Mouse (Mus musculus) thymus, adult 18-20 months (tissue): Measurements from ENCODE around the gene Skap2.

ENCODE experiments used
- DNase-seq, 2 experiments: peaks; one replicate each; pipeline ENCODE4 v3.0.0; 2022; ENCODE audit warnings: mixed read lengths in 2 of 2

Gene Skap2

DNA sequence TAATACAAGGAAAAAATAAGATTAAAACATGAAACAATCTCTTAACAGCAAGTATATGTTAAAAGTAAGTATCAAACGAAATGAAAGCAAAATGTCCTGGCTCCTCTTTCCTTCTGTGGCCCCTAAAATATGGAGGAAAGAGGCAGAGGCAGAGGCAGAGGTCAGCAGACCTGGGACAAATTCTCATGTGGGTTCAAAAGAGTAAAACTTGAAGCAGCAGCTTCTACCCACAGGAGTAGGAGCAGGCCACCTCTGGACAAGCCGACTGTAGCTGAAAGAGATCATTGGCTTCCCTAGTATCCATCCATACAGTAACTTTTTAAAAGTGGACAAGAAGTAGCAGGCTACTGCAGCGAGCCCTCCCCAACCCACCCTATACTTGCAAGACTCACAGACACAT lies 7.4 kb downstream of the Skap2 start:
- no peak for DNase-seq

DNA sequence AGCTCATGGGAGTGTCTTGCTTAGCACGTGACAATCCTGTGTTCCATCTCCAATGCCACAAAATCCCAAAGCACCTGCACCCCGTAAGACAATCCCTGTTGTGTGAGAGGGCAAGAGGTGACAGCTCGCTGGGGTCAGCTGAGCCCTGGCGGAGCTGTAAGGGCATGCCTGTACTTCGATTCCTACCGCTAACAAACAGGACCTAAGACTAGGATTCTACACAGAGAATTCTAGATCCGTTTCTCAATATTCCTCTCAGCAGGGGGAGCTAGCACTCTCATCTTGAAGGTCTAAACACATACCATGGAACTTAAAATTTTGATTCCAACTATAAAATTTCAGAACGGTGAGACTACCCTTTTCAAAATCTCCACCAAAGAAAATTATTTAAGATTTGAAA lies 9.7 kb downstream of the Skap2 start:
- DNase-seq, result no peak

DNA sequence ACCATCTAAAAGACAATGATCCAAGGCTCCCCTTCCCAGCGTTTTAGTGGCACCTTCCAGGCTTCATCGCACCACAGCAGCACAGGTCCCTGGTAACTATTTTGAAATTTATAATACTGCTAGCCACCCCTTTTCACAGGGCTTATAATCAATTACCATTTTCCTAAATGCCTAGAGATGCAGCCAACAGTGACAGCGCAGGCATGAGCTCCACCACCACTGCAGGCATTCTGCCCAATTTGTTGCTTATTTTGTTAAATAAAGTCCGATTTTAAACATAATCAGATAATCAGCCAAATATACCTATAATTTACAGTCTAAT lies 13.2 kb downstream of the Skap2 start:
- no peak for DNase-seq

DNA sequence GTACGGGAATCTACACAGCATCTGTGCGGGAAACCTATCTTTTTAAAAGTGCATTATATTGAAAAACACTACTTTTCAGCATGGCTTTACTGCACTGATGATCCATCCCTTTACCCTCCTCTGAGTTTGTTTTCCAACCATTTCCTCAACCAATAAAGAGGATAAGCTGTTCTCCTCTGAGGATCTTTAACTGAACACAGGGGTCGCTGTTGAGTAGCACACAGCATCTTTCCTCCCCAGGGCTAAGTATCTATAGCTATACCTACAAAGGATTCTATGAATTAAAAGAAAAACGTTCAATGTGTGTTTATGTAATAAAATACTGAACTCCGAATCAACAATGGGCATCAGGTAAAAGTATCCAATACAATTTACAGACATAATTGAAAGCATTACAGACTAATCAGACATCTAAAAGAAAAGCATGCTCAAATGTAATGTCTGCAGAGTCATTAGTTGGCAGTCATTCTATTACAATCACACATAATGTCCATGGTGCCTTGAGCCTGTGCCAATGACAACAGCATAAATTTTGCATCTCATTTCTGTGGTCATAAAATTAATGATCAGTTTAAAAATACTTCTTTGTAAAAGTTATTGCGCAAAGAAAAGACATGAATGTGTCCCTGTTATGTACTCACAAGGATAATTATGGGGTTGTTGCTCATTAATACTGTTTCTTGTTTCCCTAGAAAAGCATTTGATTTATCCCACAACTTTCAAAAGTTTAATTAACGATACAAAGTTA lies 13.8 kb downstream of the Skap2 start:
- DNase-seq, result no peak

DNA sequence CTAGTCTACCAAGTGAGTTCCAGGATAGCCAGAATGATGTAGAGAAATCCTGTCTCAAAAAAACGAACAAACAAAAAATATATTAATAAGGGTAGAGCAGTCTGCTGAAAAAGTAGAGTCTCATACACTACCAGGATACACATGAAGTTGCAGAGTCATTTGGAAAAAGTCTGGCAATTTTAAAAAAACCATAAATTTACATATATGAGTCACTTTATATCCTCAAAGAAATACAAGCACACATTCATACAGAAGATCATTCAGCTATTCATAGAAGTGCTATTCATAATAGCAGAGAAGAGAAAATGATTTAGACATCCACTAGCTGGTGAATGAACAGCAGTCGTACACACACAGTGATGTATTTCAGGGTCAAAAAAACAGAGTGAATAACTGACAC lies 24.4 kb downstream of the Skap2 start:
- no peak for DNase-seq

DNA sequence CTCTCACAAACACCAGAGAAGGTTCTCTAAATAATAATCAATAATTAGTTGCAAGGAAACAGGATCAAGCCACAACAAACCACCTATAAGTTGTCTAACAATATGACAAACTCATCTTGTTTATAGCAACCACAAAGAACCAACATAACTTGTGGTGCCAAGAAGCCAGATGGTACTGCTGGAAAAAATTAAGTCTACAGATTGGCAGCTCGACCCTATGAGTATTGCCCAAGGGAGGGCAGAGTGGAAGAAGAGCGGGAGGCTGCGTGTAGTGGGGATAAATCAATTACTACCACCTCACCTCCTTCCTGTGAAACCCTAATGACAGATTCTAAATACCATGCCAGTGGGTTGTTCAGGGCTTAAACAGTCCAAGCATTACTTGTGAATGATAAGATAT lies 34.7 kb downstream of the Skap2 start:
- no peak for DNase-seq

DNA sequence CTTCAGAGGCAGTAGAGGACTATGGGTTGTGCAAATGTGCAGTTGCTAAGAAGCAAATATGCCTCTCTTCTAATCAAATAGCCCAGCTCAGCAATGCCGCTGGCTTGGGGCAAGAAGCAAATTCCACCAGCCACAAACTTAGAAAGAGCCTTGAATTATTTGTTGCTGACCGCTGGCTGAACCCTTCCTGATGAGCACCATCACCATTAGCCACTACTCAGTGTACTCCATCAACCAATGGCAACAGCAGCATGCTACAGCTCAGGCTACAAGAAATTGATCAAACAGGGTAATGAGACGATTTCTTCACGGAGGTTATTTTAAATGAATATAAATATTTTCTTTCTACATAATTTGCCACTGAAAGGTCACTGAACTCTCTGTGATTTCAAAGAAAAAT lies 36.6 kb downstream of the Skap2 start:
- no peak for DNase-seq

DNA sequence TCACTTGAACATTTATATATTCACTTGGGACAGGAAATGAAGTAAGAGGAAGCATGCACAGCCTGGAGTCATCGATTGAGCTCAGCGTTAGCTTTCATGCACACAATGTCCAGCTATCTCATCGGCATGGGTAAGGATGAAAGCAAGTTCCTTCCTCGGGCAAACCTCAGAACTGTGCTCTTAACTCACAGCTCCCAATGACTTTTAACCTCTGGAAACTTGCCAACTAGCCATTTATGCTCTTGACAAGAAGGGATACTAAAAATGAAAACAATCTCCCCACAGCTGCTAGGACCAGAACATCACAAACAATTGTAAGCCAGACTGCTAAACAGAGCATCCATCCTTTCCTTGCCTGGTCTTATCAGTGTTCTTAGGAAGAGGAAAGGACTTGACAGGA lies 53.4 kb downstream of the Skap2 start:
- DNase-seq, result no peak

DNA sequence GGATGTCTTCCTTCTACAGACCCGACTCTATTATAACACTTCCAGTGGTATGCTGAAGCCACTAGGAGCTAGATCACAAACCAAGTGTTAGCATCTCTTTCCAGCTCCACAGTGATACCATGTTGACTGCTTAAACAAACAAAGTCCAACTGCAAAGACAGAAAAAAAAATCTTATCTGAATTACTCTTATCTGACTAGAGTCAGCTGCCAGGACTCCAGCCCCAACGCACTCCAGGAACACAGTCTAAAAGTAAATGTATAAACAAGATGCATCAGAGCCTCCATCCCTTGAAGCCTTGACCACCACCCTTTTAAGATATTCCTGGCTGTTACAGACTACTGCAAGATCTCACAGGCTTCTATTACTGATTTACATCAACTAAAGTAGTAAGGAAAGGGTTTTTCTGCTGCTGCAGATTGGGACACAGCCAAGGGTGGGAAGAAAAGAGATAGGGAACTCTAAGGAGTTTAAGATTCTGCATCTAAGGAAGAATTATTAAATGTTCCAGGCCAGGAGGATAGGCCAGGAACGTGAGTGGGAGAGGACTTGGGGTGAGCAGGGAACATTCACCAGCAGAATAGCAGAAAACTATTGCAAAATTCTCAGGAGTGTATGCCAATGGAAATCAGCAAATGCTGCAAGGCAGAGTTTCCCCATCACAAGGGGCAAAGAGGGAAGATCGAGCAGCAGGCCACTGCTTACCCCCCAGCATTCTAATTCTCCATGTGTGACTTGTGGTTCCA lies 56.1 kb downstream of the Skap2 start:
- no peak for DNase-seq

DNA sequence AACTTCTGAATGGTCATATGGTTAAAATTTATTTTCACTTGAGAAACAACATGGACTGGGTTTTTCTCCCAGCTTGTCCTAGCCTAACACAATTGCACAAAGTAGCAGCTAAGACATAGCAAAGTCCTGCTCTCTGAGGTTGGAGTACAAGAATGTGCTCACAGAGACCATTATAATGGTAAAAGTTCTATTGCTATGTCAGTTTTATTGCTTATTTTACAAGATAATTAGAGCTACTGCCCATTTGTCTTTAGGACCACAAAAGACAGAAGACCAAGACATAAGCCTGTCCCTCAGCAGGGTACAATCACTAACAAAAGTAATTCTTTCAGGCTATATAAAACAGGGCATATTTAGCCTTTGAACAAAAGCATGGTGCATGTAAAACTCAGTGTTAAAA lies 64.7 kb downstream of the Skap2 start:
- no peak for DNase-seq

DNA sequence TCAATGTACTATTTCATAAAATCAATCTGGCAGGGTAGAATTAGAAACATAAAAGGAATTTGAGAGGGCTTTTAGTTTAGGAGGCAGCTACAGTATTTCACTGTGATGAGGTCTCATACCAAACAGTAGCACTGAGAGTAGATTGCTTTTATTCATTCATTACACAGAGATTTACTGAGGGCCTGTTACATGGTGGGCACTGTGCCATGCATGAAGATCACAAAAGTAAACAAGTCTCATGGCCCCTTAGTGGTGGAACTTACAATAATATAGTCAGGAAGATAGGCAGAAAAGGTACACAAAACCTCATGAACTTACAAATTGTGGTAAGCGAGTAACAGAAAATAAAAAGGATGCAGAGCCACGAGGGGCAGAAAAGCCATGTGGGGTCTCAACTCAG lies 67.4 kb downstream of the Skap2 start:
- no peak for DNase-seq

DNA sequence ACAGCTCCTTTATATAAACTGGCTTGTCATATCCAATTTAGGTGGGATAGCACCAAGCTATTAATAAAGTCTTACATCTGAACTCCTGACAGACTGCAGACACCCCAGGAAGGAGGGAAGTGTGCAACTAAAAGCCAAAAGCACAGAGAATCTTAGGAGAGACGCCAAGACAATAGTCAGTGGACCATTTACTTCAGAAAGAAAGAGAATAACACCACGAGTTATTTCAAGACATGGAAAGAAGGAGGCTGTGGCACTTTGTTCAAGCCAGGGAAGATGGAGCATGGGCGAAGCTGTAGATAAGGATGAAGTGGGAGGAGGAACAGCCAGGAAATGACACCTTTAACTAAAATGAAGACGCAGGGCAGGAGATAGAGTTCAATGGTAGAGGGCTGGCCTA lies 78.4 kb downstream of the Skap2 start:
- no peak for DNase-seq

DNA sequence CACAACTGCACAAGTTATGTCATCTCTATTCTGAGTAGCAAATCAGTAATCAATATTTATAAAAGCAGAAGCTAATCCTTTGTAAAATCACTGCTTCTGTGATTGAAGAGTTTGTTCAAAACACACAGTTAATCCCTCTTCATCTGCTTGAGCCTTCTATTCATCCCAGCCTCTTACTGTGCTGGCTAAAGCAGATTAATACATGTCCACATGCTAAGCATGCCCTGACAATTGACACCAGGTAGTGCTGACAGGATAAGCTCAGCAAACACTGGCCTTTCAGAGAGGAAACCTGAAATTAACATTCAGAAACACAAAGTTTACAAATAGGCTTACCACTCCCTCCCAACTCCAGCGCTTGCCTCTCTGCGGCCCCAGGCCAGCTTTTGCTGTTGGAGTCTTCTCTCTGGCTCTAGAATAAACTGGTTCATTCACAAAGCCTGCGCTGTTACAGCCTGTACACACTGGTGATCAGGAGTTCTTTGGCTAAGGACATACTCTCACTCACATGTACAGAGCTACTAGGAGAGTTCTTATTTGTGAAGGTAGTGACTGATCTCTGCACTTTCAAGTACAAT lies 79.2 kb downstream of the Skap2 start:
- no peak for DNase-seq

DNA sequence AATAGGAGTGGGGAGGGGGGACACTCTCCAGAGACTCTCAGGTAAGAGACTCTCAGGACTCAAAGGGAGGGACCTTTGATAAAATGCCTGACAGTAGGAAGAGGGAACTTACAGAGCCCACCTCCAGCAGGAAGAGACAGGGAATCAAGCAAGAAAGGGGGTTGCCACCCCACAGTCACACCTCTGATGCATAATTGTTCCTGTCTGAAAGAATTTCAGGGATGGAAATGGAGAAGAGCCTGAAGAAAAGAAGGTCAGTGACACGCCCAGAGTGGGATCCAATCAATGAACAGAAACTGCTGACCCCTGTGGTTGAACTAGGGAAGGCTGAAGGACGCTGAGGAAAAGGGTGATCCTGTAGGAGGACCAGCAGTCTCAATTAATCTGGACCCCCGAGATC lies 85.2 kb downstream of the Skap2 start:
- no peak for DNase-seq

DNA sequence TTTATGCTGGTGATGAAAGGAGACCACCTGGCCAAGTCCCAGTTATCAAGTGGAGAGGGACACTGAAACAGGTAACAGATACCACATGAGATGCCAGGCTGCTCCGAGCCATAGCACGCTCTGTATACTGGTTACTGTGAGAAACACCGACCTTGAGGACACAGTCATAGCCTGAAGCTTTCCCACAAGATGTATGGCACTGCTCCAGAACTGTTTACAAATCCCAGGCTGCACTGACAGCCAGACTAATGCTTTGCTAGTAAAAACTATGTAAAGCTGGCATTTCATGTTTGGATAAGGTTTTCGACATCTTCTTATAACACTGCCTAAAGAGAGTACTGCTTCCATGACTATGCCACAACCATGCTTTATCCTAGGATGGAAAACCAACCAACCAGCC lies 90.5 kb downstream of the Skap2 start:
- DNase-seq, result no peak

DNA sequence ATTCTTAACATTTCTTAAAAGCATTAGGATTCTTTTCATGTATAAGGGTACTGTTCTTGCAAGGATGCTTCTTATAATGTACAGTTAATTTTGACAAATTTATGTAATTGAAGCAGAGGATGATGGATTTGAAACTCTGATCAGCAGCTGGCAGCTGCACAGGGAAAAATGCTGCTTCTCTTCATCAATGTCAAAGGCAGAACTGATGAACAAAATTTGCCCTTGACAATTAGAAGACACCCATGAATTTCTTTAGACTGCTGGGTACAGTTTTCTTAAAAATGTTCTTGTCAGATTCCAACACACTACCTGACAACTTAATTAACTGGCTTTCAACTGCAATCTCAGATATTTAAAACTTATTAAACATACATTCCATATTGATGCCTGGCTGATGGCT lies 103.9 kb downstream of the Skap2 start:
- no peak for DNase-seq

DNA sequence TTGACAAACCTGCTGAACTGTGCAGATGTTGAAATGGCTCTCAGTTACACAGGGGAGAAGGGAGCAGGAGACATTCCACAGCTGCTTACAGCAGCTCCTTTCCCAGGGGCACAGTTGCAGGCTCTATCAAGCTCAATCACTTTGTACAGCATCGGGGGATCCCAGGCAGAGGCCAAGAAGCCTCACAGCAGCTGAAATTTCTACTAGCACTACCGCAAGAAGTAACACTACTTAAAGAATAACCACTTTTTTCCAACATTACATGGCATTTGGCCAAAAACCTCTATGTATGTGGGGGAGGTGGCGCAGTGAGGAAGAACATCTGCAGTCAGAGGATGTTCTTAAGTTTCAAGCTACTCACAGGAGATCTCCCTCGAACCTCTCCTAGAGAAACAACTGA lies 106.7 kb downstream of the Skap2 start:
- DNase-seq, result no peak

DNA sequence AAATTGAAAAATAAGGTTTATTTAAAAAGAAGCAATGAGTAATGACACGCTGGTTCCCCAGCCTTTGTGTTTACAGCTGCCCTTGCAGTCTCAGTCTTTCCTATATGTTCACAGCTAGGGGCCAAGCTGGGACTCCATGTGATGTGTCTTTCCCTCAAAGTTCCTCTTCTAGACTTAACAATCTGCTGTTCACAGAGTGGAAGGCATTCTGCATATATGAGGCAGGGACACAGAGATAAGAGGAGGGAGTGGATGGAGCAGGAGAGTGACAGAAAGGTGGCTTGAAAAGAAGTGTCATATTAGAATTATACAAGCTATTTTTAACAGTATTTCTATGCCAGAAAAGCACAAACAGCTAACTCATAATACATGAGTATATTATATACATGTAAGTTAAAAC lies 110.8 kb downstream of the Skap2 start:
- no peak for DNase-seq

DNA sequence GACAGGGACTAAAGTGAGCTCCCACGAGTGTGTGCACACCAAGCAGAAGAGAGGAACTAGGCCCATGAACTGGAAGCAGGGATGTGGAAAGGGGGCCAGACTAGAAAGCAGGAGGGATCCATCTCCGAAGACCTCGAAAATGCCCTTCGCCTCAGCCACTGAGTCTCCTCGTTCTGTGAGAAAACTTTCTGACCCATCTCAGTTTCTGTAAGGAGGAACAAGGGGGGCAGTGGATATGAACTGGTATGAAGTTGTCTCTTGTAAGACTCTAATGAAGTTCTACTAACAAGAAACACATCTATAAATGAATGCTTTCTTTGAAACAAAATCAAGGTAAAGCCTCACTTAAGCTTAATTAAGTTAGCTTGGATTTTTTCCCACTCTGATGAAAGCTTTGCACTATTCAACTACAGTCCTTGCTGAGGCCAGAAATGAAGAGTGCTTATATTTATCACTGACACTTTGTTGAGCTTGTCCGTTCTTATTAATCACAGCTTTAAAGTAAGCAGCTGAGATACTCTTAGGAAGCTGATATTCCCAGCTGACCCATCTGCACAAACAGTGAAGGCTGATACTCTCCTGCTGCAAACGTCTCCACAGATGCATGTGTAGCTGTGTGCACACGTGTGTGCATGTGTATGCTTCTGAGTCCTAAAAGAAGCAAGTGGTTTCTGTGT lies 113.9 kb downstream of the Skap2 start:
- no peak for DNase-seq

DNA sequence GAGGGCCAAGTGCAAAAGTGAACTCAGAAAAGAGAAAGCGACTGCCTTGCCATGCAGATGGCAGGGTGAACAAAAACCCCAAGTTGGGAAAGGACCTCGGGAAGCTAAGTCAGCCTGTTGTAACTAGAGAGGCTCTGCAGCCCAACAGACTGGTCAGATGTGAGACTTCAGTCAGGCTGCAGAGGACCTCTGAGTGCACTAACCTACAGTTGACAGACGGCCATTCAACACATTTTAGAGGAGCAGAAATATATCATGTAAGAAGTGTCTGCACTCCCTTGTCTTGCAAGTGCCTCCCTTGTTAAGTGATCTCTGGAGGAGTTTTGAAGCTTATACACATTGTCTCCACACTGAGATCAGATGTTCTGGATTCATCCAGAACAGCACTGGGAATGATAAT lies 116.6 kb downstream of the Skap2 start:
- DNase-seq, result no peak

DNA sequence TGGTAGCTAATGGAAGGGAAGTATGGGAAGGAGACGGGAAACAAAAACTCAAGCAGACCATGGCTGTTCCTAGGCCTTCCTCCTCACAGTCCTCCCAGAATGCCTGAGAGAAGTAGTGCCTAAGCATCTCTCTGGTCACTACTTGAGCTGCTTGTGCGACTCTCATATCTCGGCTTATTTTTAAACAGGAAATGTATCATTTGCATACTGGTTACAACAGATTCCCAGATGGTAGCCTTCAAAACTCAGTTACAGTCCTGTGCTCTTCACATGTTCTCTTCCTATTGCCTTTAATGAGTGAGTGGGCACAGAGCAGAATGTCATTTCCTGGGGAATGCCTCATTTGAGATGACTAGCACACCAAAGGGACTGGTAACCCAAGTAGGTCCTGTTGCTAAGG lies 117.6 kb downstream of the Skap2 start:
- no peak for DNase-seq

DNA sequence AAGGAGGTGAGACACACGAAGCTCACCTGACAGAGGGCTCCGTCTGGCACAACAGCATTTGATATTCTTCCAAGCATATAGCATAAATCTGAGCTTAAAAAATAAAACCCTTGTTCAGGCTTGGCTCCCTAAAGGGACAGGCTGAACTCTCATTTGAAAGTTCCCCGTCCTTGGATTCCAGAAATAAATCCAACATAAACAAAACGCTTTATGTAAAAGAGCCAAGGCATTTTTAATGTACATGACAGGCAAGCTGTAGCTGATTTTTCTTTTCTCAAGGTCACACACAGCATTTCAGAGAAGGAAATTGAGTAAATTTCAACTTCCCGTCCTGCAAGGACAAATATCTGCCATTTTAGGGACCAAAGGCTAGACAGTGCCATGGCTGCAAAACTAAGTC lies 122.0 kb downstream of the Skap2 start:
- no peak for DNase-seq

DNA sequence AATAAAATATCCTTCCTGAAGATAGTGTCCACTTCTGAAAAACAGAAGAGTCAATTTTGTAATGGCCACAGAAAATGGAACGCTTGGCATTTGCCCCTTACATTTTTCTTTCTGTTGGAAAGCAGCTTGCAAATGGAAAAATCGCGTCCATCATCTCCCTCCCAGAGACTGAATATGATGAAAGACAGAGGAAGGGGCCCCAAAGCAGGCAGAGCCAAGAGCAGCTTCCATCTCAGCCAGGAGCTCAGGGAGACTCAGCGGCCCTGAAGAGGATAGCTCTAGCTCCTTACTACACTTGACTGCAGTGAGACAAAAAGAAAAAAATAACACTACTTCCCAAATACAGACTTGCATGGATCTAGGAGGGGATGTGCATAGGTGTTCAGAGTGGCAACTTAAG lies 122.5 kb downstream of the Skap2 start:
- DNase-seq, result no peak

DNA sequence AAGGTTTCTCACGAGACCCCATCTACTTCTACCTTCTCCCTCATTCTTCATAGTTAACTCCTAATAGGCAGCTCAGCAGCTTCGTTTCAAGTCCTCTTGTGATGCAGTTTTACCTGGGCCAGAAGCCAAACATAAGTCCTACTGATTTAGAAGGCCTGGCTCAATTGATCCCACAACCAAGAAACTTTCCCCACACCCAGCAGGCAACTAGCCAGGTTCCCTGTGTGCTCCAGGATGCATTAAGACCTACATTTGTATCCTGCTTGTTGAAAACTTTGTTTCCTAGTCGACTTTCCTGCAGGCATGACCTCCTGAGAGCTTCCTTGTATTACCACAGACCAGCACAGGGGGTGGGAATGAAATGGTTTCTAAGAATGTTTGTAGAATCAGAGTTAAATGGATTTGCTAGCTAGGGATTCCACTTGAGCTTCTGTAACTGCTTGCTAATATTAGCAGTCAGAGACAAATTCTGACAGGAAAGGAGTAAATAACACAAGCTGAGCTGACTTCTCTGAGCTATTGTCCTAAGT lies 125.4 kb downstream of the Skap2 start:
- no peak for DNase-seq
